Comparison of ENCODE assay signal across 25 mouse cellular contexts in the genomic region with DNA sequence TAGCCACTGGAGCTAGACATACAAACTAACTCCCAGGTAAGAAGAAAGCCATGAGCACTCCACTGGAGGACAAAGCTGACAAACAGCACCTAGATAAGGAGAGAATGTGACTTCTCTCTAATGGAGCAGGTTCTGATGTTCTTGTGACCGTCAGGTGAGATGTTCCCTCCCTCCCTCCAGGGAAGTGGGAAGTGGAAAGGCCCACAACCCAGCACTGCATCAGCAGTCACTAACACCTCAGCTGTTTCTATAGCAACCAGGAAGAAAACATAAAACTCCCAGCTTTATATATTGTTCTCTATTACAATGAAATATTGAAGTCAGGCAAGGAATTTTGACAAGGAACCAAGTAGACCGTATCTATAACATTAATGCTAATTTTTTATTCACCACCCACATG. TPM values are rescaled to one million over a fixed set of nuclear protein-coding genes. Genes with fewer than 3 reads are reported as not detected.
A peak's percentile ranks its signal among the peaks of the same experiment; 100 is the strongest.
DNase-seq lines count a peak whose midpoint lies in the region; ATAC-seq and TF ChIP-seq lines count a peak whose summit lies in the region.
"Had no signal": no experiment of that assay in that cellular context is flagged by ENCODE, and none has a peak within 500 bp of the region (broad histone marks: within the 10 kb centered on the region; RNA-seq: fewer than 3 reads in every experiment).

No protein-coding gene starts in this region.

- H3K4me2 ChIP-seq in liver, postnatal 0 days (ENCODE audit: low read depth, low read length): no peak overlapping the region
- no peak overlapping the region for H3K4me2 ChIP-seq in liver, embryonic 12.5 days
- H3K4me2 ChIP-seq: embryonic facial prominence, embryonic 13.5 days; embryonic facial prominence, embryonic 15.5 days; forebrain, embryonic 12.5 days had no signal

- H3K4me1 ChIP-seq in liver, postnatal 0 days (ENCODE audit: insufficient read depth): peaks cover 62% of the 10 kb centered on the region
- H3K4me1 ChIP-seq in liver, embryonic 12.5 days: peaks cover 80% of the 10 kb centered on the region
- peaks cover 17% of the 10 kb centered on the region for H3K4me1 ChIP-seq in limb, embryonic 10.5 days

- no peak for TF ChIP-seq EP300 in liver, postnatal 0 days (IDR thresholded peaks at IDR 0.05; ENCODE audit: low read depth)

- H3K27me3 ChIP-seq in liver, postnatal 0 days (ENCODE audit: insufficient read depth, low read length): no peaks in the 10 kb centered on the region
- no peaks in the 10 kb centered on the region for H3K27me3 ChIP-seq in liver, embryonic 12.5 days (replicated peaks)
- no peaks in the 10 kb centered on the region for H3K27me3 ChIP-seq in limb, embryonic 10.5 days (ENCODE audit: low read depth, poor library complexity, severe bottlenecking)
- H3K27me3 ChIP-seq: embryonic facial prominence, embryonic 13.5 days; embryonic facial prominence, embryonic 15.5 days; forebrain, embryonic 12.5 days had no signal

- H3K4me3 ChIP-seq in liver, postnatal 0 days (ENCODE audit: low read depth, low read length): no peak overlapping the region
- no peak overlapping the region for H3K4me3 ChIP-seq in liver, embryonic 12.5 days
- H3K4me3 ChIP-seq in limb, embryonic 10.5 days: no peak overlapping the region
- H3K4me3 ChIP-seq: embryonic facial prominence, embryonic 13.5 days; embryonic facial prominence, embryonic 15.5 days; erythroblast, embryonic 14.5 days; forebrain, embryonic 10.5 days; forebrain, embryonic 12.5 days had no signal

- WGBS in liver, postnatal 0 days (ENCODE audit: insufficient replicate concordance): 62% methylated on average over 2 of the region's 2 CpGs
- 69% methylated on average over 2 of the region's 2 CpGs for WGBS in liver, embryonic 12.5 days (ENCODE audit: insufficient replicate concordance)
- WGBS in limb, embryonic 10.5 days: 79% methylated on average over 2 of the region's 2 CpGs

- DNase-seq in liver, postnatal 0 days: no peak
- peak; percentile 39 for DNase-seq in CD4-positive, CD25-positive, alpha-beta regulatory T cell, adult 2 months (ENCODE audit: low read depth, low spot score)
- DNase-seq in naive thymus-derived CD4-positive, alpha-beta T cell, adult 2 months (ENCODE audit: low read depth): peak; percentile 44
- no peak for DNase-seq in limb, embryonic 10.5 days (ENCODE audit: low spot score)
- no peak for DNase-seq in lung, adult 18-20 months
- no peak for DNase-seq in neural tube, embryonic 10.5 days (ENCODE audit: extremely low spot score, low spot score)
- DNase-seq: adrenal gland, adult 2 months; adrenal gland, postnatal 10 days; adrenal gland, postnatal 25 days; cerebellum, adult 11 months; cerebellum, adult 18-20 months; cerebellum, adult 8-10 months; cerebellum, adult 9-11 months; cerebellum, postnatal 14 days; cerebellum, postnatal 36 days; embryo, embryonic 11 days; forebrain, postnatal 0 days had no signal

- no peak overlapping the region for H3K9ac ChIP-seq in liver, postnatal 0 days (replicated peaks)
- no peak overlapping the region for H3K9ac ChIP-seq in liver, embryonic 12.5 days
- H3K9ac ChIP-seq: embryonic facial prominence, embryonic 13.5 days; embryonic facial prominence, embryonic 15.5 days; forebrain, embryonic 12.5 days; forebrain, postnatal 0 days had no signal

- H3K36me3 ChIP-seq in liver, postnatal 0 days (replicated peaks; ENCODE audit: insufficient read depth, low read length): 0 out of 2 replicates have a peak, but pooled peaks cover 5% of the 10 kb centered on the region
- H3K36me3 ChIP-seq in liver, embryonic 12.5 days: peaks cover 22% of the 10 kb centered on the region
- H3K36me3 ChIP-seq in limb, embryonic 10.5 days: peaks cover 24% of the 10 kb centered on the region
- H3K36me3 ChIP-seq: embryonic facial prominence, embryonic 15.5 days had no signal

- TF ChIP-seq CTCF in liver, postnatal 0 days (IDR thresholded peaks at IDR 0.05; ENCODE audit: low read depth): no peak

- peak overlapping the region; percentile 69; the same call in 1 of the 2 replicates for H3K27ac ChIP-seq in liver, postnatal 0 days (ENCODE audit: low read depth)
- no peak overlapping the region for H3K27ac ChIP-seq in liver, embryonic 12.5 days
- H3K27ac ChIP-seq in limb, embryonic 10.5 days: no peak overlapping the region
- H3K27ac ChIP-seq: forebrain, embryonic 10.5 days; forebrain, embryonic 12.5 days had no signal

- H3K9me3 ChIP-seq in liver, postnatal 0 days (ENCODE audit: low read length): no peaks in the 10 kb centered on the region
- no peaks in the 10 kb centered on the region for H3K9me3 ChIP-seq in liver, embryonic 12.5 days (replicated peaks)
- no peaks in the 10 kb centered on the region for H3K9me3 ChIP-seq in limb, embryonic 10.5 days (replicated peaks)
- H3K9me3 ChIP-seq: embryonic facial prominence, embryonic 13.5 days; embryonic facial prominence, embryonic 15.5 days; forebrain, embryonic 10.5 days; forebrain, embryonic 12.5 days had no signal

- ATAC-seq in liver, postnatal 0 days: no peak
- ATAC-seq in liver, embryonic 12.5 days: no peak
- ATAC-seq in CD4-positive, CD25-positive, alpha-beta regulatory T cell, adult 4 months: peak; percentile 23
- ATAC-seq: forebrain, embryonic 14.5 days; forebrain, postnatal 0 days had no signal

RNA-seq across cellular contexts. Expression of a gene that starts 22.0 kb away (rescaled TPM):
- polyA plus RNA-seq in liver, postnatal 0 days (2015; fragmentation: Nextera tagmentation; extraction: Ambion mirVana): 21.2 and 21.9 TPM in 2 replicates
- 43.9 and 44.0 TPM in 2 replicates for polyA plus RNA-seq in liver, embryonic 12.5 days (2016; fragmentation: Nextera tagmentation; extraction: Ambion mirVana)
- 10 to 100 TPM; 79.7 to 84.1 TPM for polyA plus RNA-seq in CD4-positive, CD25-positive, alpha-beta regulatory T cell, adult 4 months (2017; shearing (Covaris generic))
- 54.8 and 63.9 TPM in 2 replicates for polyA plus RNA-seq in limb, embryonic 10.5 days (2016; fragmentation: Nextera tagmentation; extraction: Ambion mirVana)

RNA-seq across cellular contexts. Expression of a gene that starts 42.7 kb away (rescaled TPM):
- polyA plus RNA-seq in liver, postnatal 0 days (2015; fragmentation: Nextera tagmentation; extraction: Ambion mirVana): 16.9 and 18.3 TPM in 2 replicates
- 40.0 TPM in 2 replicates for polyA plus RNA-seq in liver, embryonic 12.5 days (2016; fragmentation: Nextera tagmentation; extraction: Ambion mirVana)
- 10 to 100 TPM; 24.4 to 29.0 TPM for polyA plus RNA-seq in CD4-positive, CD25-positive, alpha-beta regulatory T cell, adult 4 months (2017; shearing (Covaris generic))
- 57.8 and 60.5 TPM in 2 replicates for polyA plus RNA-seq in limb, embryonic 10.5 days (2016; fragmentation: Nextera tagmentation; extraction: Ambion mirVana)

Comparison
In these comparisons a context has a peak if more than half of its experiments do, and no peak if none do; other contexts are left out.
1. DNase-seq: peak in CD4-positive, CD25-positive, alpha-beta regulatory T cell, adult 2 months (single experiment) and naive thymus-derived CD4-positive, alpha-beta T cell, adult 2 months (single experiment); none in liver, postnatal 0 days (single experiment), limb, embryonic 10.5 days (single experiment), lung, adult 18-20 months (0 of 2) and neural tube, embryonic 10.5 days (single experiment).